Mouse (Mus musculus) adrenal gland, adult 2 months (tissue): ENCODE data around the gene Amh. TPM values are rescaled to one million over a fixed set of nuclear protein-coding genes. Genes with fewer than 3 reads are reported as not detected.
A peak's percentile ranks its signal among the peaks of the same experiment; 100 is the strongest.
"Not testable (repeated sequence)": the region's sequence is repeated elsewhere in the genome, so short reads cannot be mapped to it uniquely, and the experiment has no call there.

Experiments used
- DNase-seq: peaks from one replicate; pipeline ENCODE4 v3.0.0; 2021
- polyA plus RNA-seq: library from polyadenylated mRNA; depleted of rRNA; stranded (reverse); fragments of >200 nt; gene quantifications from 2 replicates; pipeline ENCODE4 v1.2.3, GENCODE M21; 2012
- total RNA-seq, 2 experiments: library from RNA; stranded (reverse); gene quantifications; 2 replicates each; pipeline ENCODE4 v1.2.3; 2021

Amh gene
- total and polyA plus RNA-seq, 3 experiments = 0.73 to 1.7 (median 0.95) TPM

DNA sequence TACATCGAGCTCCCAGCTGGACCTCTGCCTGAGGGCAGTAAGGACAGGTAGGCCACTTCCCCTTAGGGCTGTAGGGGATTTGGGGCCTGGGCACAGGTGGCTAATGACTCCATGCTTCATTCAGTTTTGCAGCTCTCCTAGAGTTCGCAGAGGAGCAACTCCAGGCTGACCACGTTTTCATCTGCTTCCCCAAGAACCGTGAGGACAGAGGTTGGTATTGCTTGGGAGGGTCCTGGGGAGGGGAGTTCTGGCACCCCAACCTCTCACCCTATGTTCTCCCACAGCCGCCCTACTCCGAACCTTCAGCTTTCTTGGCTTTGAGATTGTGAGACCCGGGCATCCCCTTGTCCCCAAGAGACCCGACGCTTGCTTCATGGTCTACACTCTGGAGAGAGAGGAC is 23.5 kb downstream of the Amh start:
- not testable (repeated sequence) for DNase-seq

DNA sequence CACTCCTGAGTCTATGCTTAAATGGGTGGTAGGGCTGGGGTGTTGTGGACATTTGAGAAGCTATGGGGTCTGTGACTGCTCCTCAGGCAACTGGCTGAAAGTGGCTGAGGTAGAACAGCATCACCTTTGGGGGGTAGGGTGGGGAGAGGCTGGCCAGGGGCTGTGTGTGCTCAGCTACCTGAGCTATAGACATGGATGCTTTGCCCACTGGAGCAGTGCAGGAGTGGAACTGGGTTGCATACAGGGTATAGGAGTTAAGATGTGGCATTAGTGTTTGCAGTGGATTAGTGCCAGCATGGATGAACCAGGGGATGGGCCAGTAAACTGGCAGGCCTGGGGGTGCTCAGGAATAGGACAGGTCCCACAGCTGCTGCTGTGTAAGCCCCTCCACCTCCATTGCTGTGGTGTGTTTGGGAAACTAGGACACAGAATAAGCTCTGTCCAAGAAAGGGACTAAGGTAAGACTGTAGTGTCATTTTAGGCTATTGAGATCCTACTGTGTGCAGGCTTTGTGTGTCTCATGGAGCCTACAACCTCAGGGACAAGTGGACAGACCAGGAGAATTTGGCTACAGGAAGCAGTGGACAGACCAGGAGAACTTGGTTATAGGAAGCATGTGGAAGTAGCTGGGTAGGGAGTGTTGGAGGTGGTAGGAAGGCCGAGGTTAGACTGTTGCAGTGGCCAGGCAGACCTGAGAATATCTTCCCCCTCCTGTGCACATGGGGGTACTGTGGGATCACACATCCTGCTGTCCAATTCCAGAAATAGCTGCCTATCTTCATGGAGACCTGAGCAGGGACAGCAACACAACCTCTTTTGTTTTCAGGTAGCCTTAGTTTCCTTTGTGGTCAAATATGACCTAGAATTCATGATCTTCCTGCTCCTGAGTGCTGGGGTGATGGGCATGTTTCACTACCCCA is 24.6 kb downstream of the Amh start:
- DNase-seq = no peak

DNA sequence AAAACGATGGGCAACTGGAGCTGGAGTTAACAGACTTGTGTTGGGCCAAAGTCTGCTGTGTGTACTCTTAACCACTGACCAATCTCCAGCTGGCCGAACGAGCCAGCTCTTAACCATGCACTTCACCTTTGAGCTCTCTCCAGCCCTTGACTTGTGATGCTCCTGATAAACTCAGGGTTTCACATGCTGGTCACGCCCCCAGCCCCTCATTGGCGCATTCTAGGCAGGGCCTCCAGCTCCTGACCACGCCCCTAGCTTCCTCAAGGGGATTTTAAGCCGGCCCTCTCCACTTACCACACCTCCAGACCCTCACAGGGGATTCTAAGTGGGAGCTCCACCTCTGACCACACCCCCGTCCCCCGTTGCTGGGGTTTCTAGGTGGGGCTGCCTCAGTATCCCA is 26.1 kb downstream of the Amh start:
- DNase-seq = peak; percentile 80

DNA sequence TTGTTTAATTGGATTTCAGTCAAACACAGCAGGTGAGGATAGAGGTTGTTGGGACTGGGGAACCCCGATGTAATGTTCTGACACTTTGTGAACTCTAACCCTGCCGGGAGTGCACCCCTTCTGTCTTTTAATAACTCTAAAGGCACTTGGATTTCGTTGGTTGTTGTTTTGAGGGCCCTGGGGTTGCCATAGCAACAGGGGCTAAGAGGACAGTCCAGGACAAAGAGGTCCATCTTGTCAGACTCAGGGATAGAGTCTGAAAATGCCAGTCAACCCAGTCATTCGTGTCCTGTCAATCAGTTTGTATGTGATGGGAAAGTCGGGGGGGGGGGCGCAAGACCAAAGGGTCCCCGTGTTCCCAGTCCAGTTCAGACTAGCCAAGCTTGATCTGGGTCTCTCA is 27.8 kb downstream of the Amh start:
- no peak for DNase-seq

DNA sequence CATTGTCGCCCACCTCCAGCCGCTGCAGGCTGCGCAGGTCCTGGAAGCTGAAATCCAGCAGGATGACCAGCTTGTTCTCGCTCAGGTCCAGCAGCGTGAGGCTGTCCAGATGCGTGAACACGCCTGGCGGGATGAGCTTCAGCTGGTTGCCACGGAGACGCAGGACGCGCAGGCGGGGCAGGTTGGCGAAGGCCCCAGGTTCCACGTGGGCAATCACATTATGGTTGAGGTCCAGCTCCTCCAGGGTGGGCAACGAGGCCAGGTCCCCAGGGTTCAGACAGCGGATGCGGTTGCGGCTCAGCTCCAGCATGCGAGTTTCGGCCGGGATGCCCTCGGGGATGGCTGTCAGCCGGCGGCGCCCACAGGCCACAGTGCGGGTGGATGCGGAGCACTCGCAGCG is 30.6 kb downstream of the Amh start:
- DNase-seq = no peak

DNA sequence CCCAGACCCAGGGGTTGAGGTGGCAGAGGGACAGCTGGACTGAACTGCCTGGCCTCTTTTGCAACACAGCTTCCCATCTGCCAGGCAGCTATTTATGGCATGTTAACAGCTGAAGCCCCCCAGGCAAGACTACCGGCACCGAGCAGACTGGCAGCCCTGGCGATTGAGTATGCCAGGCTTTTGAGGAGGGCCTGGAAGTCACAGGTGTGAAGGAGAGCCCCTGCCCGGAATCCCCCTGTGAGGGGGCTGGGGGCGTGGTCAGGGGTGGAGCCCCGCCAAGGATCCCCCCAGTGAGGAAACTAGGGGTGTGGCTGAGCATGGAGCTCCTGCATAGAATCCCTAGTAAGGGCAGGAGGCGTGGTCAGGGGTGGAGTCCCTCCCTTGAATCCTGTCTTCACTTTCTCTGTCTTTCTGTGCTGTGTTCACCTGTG is 31.9 kb downstream of the Amh start:
- no peak for DNase-seq

DNA sequence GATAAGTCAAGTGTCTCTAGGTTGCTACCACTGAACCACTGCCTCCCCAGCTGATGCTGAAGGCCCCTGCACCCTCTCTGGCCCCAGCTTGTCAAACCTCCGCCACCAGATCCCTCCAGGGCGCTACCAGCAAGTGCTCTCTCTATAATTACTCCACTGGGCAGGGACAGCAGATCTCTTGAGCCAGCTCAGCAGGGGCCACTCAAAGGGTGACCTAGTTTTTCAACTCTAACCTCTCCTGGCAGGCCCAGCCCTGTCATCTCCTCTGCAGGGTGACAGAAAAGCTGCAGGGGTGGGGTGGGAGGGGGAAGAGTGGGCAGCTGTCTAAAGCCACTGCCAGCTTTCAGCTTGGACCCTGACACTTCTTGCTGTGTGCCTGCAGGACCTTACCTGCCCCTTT is 32.8 kb downstream of the Amh start:
- peak; percentile 76 for DNase-seq

DNA sequence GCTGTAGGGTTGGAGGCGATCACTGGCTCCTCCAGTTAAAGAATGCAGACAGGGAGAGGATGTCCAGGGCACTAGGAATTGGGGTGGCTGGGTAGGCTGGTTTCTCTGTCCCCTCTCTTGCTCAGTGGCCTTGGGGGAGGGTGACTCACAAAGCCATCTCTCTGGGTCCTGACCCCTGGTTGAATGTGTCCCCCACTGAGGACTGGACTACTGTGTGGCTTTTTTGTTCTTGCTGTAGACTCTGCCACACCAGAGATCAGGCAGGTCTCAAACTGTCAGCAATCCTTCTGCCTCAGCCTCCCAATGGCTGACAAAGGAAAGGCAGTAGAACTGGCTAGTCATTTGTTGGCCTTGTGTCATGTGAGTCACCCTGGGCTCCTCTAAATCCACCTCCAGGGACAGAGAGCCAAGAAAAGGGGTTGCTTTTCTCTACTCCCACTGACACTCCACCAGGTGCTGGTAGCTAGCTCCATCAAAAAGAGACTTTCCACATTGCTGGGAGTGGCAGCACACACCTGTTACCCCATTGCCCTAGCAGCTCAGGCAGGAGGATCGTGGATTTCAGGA is 33.4 kb downstream of the Amh start:
- DNase-seq = peak; percentile 81

DNA sequence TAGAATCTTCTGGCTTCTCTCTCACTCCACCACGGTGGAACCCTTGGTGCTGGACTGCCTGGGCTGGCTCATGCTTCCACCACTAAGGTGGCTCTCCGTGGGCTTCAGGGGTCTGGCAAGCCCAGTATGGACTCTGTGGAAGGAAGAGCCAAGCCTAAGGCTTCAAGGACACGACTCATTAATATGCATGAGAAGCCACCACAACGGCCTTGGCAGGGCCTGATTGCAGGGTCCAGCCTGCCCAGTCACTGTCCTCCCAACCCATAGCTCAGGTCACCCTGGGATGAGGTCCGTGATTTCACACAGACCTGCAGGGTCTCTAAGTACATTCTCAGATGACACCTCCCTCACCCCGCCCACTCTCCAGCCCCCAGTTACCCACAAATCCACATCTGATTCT is 34.8 kb downstream of the Amh start:
- DNase-seq = peak; percentile 54

DNA sequence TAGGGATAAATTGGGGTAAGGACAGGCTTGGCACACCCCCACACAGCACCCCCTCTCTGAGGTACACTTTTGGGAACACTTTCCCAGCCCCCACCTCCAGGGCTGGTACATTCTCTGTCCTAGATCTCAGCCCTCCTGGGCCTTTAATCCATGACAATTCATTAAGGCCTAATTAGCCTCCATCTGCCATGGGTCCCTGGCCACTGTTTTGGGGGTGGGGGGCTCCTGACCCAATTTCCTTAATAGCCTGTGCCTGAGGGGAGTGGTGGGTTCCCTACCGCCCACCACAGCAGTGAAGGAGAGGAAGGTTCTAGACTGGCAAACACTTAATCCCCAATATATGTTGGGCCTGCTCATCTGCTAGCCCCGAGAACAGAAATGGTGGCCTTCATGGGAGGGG is 36.6 kb downstream of the Amh start:
- DNase-seq = no peak

DNA sequence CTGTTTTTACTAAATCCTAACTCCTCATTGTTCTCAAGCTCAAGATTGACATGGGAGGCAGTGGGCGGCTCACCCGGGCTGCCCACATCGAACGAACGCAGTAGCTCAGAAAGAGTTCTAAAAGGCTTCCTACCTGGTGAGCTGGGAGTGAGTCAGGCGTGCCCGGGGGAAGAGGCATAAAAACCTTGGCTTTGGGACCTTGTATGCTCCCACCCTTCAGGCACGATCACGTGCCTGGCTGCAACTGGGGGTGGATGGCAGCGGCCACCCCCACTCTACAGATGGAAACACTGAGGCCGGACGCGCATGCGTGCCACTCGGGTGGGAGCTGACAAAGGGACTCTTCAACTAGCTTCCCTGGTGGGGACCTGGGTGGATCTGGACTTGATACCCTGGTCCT is 37.3 kb downstream of the Amh start:
- DNase-seq = no peak

DNA sequence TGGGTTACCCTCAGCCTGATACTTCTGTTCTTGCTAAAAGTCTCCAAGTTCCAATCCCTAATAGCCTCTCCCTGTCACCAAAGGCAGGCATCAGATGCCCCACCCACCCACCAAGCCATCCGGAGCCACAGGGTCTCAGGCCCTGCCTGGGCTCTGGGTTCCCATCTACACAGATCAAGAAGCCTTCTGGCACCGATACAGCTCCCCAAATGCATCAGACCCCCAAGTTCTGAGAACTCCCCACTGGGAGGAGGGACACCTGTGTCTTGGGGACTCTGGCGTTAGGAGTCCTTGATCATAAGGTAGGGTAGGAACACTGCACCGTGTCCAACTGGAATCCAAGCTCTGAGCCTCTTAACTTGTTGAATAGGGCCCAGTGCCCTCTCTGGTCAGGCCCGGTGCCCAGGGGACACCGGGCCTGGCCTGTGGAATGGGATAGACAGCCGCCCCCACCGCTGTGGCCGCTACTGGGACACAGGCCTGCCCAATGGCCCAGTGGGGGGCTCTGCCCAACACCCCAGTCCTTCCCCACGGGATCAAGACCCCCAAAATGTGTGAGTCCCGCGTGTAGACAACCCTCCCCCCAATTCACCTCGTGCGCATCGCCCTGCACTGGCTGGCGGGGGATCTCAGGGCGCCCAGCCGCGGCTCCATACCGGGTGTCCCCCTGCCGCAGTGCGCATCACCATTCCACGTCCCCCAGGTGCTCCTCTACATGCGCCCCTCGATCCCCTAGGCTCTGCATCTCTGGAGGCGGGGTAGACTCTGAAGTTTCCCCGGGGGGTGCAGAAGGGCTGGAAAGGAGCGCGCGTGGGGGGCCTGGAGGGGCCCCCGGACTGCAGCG is 38.3 kb downstream of the Amh start:
- no peak for DNase-seq

DNA sequence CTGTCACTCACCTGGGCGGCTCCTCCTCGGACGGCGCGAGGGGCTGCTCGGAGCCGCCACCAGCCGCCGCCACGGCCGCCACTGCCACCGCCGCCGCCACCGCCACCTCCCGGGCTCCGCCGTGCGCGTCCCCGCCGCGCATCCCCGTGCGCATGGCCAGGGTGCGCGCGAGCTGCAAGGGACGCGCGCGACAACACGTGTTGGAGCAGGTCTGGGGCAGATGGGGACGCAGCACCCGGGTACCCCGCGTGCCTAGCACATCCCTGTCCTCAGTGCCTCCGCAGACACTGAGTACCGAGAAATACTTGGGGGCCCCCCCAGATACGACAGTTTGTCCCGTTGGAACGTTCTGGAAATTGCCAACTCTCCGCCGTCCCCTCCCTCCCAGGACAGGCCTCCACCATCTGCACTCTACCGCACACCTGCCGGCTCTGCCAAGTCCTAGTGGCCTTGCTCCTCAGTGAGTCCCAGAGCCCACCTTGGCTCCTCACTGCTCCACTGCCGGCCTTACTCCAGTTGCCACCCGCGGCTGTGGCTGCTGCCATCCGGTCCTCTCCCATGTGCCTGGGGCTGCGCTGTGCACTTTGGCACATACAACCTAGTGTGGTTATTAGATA is 39.0 kb downstream of the Amh start, which contains the start of gene Lingo3:
Gene Lingo3 (minus strand): TSS at position 109 of the 617 bp plus-strand sequence.
- DNase-seq = peak; percentile 63

DNA sequence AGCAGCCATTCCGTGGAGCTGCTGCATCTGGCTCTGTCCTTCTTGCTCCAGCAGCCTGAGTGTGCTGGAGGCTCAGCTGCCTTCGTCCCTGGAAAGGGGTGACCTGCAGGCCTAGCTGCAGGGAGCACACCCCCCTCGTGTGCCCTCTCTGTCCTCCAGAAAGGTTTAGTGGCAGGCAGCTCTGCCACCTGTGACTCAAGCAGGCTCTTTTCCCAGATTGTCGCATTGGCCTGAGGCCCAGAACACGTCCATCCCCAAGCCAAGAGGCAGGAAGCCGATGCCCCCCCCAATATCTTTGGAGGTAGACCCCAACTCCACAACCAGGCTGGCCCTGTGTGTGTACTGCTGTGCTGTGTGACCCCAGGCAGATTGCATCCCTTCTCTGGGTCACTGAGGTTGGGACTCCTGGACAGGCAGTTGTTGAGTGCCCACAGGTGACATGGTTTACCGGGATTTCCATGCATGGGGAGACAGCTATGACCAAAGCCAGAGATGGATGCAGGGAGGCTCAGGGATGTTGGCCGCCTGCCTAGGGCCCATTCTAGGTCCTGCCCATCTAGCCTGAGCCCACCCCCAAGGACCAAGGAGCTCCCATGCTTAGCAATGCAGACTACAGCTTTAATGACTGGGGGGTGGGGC is 40.1 kb downstream of the Amh start:
- no peak for DNase-seq

DNA sequence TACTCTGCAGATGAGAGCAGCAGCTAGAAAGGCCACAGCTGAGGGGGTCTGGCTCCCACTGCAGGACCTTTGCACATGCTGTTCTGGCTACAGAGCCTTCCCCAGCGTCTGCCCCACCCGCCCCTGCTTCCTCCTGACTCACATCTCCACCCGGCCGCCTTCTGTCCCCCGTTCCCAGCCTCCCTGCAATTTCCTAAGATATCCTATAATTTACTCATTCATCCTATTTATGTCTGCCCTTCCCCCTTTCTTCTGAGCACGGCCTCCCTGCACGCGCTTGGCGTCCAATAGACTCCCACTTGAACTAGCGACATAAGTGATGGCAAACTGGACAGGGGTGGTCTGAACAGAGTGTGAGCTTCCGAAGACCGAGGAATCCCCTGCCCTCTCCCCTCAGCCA is 40.7 kb downstream of the Amh start:
- DNase-seq = no peak

DNA sequence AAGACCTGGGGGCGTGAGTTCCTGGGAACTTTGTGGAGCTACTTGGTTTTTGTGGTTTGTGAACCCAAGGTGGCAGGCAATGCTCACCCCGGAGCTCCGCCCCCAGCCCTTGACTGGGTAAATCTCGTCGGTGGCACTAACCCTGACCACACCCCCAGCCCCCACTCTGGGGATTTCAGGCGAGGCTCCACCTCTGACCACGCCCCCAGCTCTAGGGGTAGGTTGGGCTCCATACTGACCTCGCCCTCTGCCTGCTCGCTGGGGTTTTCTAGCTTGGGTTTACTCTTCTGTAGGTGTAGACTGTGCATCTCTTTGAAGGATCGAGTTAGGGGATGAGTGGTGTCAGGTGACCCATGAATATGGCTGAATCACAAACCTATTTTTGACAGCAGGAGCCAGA is 43.5 kb downstream of the Amh start:
- DNase-seq = peak; percentile 62

DNA sequence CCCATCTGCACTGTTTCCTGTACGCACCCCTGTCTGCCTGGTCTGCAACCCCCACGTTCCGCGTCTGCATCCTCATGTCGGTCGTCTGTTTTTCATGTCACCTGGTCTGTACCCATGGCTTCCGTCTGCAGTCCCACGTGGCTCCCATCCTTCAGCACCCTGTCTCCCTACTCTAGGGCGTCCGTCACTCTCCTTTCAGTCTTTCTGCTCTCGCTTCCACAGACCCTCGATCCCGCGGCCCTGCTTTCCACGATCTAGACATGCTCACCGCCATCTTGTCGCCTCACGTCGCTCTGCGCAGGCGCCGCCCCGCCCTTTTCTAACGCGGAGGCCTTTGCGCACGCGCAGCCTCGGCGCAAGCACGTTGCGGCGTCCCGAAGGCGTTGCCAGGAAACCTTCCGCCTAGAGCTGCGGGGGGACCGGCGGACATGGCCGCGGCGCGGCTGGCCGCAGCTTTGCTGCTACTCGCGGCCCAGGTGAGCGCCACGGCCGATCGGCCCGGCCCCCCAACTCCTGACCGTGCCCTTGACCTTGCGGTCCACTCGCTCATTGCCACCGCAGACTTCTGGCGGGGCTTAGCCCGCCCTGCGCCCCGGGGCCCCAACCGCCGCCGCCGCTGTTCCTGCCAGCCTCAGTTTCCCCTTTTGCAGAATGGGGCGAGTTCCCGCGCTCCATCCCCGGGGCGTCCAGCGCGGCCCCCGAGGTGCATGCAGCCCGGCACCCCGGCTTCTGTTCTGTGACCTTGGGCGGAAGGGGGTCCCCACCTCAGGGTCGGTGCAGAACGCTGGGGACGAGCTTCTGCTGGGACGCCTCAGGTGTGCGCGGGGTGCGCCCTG is 50.1 kb downstream of the Amh start, which contains the start of the genes Lsm7 and Sppl2b:
Gene Lsm7 (minus strand): TSS at position 297 of the 836 bp plus-strand sequence.
Gene Sppl2b (plus strand): TSS at position 363 of the 836 bp plus-strand sequence.
- peak; percentile 99 for DNase-seq

DNA sequence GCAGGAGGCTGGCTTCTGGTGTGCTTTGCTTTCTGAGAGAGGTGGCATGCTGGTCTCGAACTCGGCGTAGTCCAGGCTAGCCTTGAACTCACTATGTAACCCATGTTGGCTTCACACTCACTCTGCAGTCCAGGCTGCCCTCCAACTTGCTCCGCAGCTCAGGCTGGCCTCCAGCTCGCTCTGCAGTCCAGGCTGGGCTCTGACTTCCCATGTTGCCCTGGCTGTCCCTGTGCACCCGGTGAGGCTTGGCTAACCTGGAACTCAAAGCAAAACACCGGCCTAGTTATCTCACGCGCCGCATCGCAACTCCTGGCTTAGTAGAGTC is 50.7 kb downstream of the Amh start:
- no peak for DNase-seq

DNA sequence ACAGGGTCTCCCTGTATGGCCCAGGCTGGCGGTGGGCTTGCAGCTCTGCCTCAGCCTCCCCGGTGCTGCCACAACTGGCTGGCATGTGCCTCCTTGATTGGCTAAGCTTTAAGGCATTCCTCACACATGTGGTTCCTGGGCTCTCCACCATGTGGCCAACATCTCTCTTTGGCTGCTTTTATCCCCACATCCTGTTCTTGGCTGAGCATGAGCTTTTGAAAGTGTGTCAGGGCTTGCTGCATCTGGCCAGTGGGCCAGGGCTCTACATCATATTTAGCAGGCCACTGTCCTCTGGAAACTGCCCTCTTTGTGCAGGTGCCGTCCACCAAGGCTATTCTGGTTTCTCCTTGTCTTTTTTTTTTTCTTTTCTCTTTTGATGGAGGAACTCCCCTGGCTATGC is 51.2 kb downstream of the Amh start:
- no peak for DNase-seq

DNA sequence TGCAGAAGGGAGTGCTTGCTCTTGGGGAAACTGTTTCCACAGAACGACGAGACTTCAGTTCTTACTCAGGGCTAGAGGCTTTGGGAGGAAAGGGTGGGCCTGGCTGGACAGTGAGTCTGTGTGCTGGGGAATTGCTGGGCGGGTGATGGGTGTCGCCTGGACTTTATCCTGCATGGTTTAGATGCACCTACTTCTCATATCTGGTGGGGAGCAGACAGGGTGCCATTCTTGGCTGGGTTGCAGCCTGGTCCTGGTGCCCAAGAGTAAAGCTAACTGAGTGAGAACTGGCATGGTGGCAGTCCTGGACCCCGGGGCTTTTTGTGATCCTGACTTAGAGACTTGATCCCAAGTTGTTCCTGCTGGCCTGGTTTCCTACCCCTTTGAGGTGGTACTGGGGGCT is 51.9 kb downstream of the Amh start:
- DNase-seq = no peak
